Mouse (Mus musculus) liver, adult 2 months (tissue): ENCODE results near the gene Itgb6.

Experiments
- CTCF ChIP-seq: fragments of 200-500 bp; IDR thresholded peaks from 2 replicates; pipeline ENCODE4 v1.5.1; 2011; ENCODE audit warnings: low read depth, low read length, control low read depth
- POLR2A ChIP-seq: fragments of 200-500 bp; IDR thresholded peaks from 2 replicates; pipeline ENCODE4 v1.6.1; 2011; ENCODE audit warnings: low read length, control low read depth; ENCODE audit not compliant: insufficient read depth; ENCODE audit errors: extremely low read depth

- TF ChIP-seq CTCF (no peak), POLR2A (no peak)
Observed at GRCm38 (mm10) chr2:60711098-60711880, 11.2 kb downstream of the Itgb6 start.
